Mouse (Mus musculus) ES-E14 (cell line): ENCODE data around the gene Clip1.

ENCODE experiments used
- HCFC1 ChIP-seq: IDR thresholded peaks from 2 replicates; pipeline ENCODE4 v1.6.1; 2012; ENCODE audit warnings: low read length, inconsistent platforms, borderline replicate concordance; ENCODE audit not compliant: insufficient read depth
- ZC3H11A ChIP-seq: IDR thresholded peaks from 2 replicates; pipeline ENCODE4 v1.6.1; 2012; ENCODE audit warnings: low read depth, mild to moderate bottlenecking, inconsistent platforms, low read length, borderline replicate concordance

GRCm38 (mm10) chr5:123622421-123622820 is 62.0 kb downstream of the Clip1 start:
- TF ChIP-seq ZC3H11A (no peak), HCFC1 (no peak)
